Mouse (Mus musculus) cerebellum, adult 2 months (tissue): ENCODE data around the gene Kcnj12.

Source experiments
- CTCF ChIP-seq: fragments of 200-500 bp; IDR thresholded peaks from 2 replicates; pipeline ENCODE4 v1.5.1; 2011; ENCODE audit warnings: low read depth, mild to moderate bottlenecking, control low read depth, low read length, moderate library complexity, borderline replicate concordance; ENCODE audit not compliant: insufficient read depth
- POLR2A ChIP-seq: fragments of 200-500 bp; IDR thresholded peaks from 2 replicates; pipeline ENCODE4 v1.6.1; 2011; ENCODE audit warnings: low read length, control low read depth, borderline replicate concordance; ENCODE audit not compliant: insufficient read depth

DNA sequence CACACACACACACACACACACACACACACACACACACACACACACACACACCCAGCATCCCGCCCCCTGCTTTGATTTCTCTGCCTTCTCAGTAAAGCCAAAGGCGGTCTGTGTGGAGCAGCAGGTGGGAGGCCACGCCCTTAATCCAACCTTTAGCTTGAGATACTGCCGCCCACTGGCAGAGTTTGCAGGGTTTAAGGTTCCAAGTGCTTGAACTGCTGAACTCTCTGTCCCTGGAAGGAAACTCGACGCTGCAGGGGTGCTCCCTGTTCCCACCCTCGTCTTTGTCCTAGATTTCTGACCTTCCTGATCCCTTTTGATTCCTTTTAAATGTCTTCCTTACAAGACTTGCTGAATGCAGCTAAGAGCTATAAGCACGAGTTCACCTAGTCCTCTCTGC is 45.6 kb upstream of the Kcnj12 start:
- TF ChIP-seq POLR2A (no peak), CTCF (no peak)
